Mouse (Mus musculus) hindbrain, embryonic 16.5 days (tissue): Measurements from ENCODE around the gene Htatsf1. TPM values are rescaled to one million over a fixed set of nuclear protein-coding genes. Genes with fewer than 3 reads are reported as not detected.

ENCODE experiments used
- ATAC-seq: fragments of 200-750 bp; cut with Nextera tagmentation; 2 replicates; pipeline ENCODE4 v1.8.0; 2017; ENCODE audit warnings: moderate TSS enrichment, moderate library complexity
- H3K27ac ChIP-seq: fragments of 300-500 bp; sonication (generic); 2 replicates; pipeline ENCODE4 v1.5.1; 2014; ENCODE audit warnings: low read depth, mild to moderate bottlenecking, control low read depth, low read length, moderate library complexity
- H3K27me3 ChIP-seq: fragments of 300-500 bp; sonication (generic); replicated peaks from 2 replicates; pipeline ENCODE4 v1.6.1; 2014; ENCODE audit warnings: low read length; ENCODE audit not compliant: control insufficient read depth, insufficient read depth
- H3K36me3 ChIP-seq: fragments of 300-500 bp; sonication (generic); 2 replicates; pipeline ENCODE4 v1.6.1; 2014; ENCODE audit warnings: mild to moderate bottlenecking, low read length, moderate library complexity, mixed read lengths; ENCODE audit not compliant: control insufficient read depth, insufficient read depth
- H3K4me1 ChIP-seq: fragments of 300-500 bp; sonication (generic); 2 replicates; pipeline ENCODE4 v1.6.1; 2014; ENCODE audit warnings: low read depth, low read length; ENCODE audit not compliant: control insufficient read depth, insufficient read depth
- H3K4me2 ChIP-seq: fragments of 300-500 bp; sonication (generic); 2 replicates; pipeline ENCODE4 v1.6.1; 2014; ENCODE audit warnings: mild to moderate bottlenecking, low read length, control low read depth, moderate library complexity
- H3K4me3 ChIP-seq: fragments of 300-500 bp; sonication (generic); 2 replicates; pipeline ENCODE4 v1.5.1; 2014; ENCODE audit warnings: mild to moderate bottlenecking, low read length, control low read depth, moderate library complexity
- H3K9ac ChIP-seq: fragments of 300-500 bp; sonication (generic); 2 replicates; pipeline ENCODE4 v1.6.1; 2014; ENCODE audit warnings: low read depth, mild to moderate bottlenecking, control low read depth, low read length, moderate library complexity
- H3K9me3 ChIP-seq: fragments of 300-500 bp; sonication (generic); 2 replicates; pipeline ENCODE4 v1.6.1; 2014; ENCODE audit warnings: mild to moderate bottlenecking, low read length, moderate library complexity; ENCODE audit not compliant: control insufficient read depth
- WGBS: fragments of 180-500 bp; shearing (Covaris S2); extraction: QIAGEN DNeasy Blood & Tissue Kit; methylation state at CpG from one replicate; pipeline ENCODE4 v1.1.7; 2014; 5-methylcytosine and 5-hydroxymethylcytosine counted together
- polyA plus RNA-seq: library from polyadenylated mRNA; unstranded; fragments of >200 nt; fragmentation: Nextera tagmentation; extraction: Ambion mirVana; gene quantifications from 2 replicates; pipeline ENCODE4 v1.2.1, GENCODE M21; 2015

Gene Htatsf1
- polyA plus RNA-seq, 1 experiment from 2014 or later = 86.0 TPM

DNA sequence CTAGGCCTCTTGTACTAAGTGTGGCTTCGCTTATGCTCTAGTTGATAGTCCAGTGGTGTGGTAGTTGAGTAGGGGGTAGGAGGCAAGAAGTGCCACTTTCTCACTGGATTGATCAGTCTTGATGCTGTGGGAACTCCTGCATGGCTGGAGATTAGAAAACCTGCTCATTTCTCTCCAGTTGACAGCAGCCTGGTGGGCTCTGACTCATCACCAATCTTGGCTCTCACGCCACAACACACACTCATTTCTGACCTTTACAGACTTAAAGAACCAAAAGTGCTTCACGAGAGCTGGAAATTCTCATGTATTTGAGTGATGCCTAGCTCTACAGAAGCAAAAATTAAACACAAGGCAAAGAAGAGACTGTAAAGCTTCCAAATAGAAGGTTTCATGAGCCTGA, 53.6 kb downstream of the Htatsf1 start:
- no peak for ATAC-seq
- Histone ChIP-seq H3K27ac (no peak overlapping the region), H3K9ac (no peak overlapping the region), H3K4me2 (no peak overlapping the region), H3K4me1 (no peaks in the 10 kb centered on the region), H3K9me3 (no peaks in the 10 kb centered on the region), H3K36me3 (no peaks in the 10 kb centered on the region), H3K4me3 (no peak overlapping the region), H3K27me3 (no peaks in the 10 kb centered on the region)
- 93% methylated on average over 3 of the region's 3 CpGs for WGBS

Other genes starting within 250 kb of the Htatsf1 start
- gene Map7d3, start 231.3 kb upstream of the Htatsf1 start, polyA plus RNA-seq = 0.40 and 0.51 TPM in 2 replicates
- gene Adgrg4, start 183.4 kb upstream of the Htatsf1 start, polyA plus RNA-seq = not detected in 2 replicates
- gene Brs3, start 10.5 kb upstream of the Htatsf1 start, polyA plus RNA-seq = 0.39 and 0.41 TPM in 2 replicates
- not detected in 2 replicates for gene Vgll1, start 34.5 kb downstream of the Htatsf1 start, polyA plus RNA-seq
- 0.13 TPM in 1 of 2 replicates, not detected in the other for gene Cd40lg, start 158.6 kb downstream of the Htatsf1 start, polyA plus RNA-seq